Mouse (Mus musculus) ovary, adult 18-20 months (tissue): ENCODE measurements at regions not wholly inside any gene's neighbourhood (a gene's known extent, or its start where the extent isn't known, plus 50 kb on each side); places are given as distances from the start of the nearest gene placed in this dataset.

Source experiments
- DNase-seq: peaks from one replicate; pipeline ENCODE4 v3.0.0; 2022; ENCODE audit warnings: low spot score, mixed read lengths

GRCm38 (mm10) chr15:86566111-86566510 lies 351.9 kb downstream of the Tbc1d22a start:
- DNase-seq, result no peak

GRCm38 (mm10) chr15:86574311-86574710 lies 360.1 kb downstream of the Tbc1d22a start:
- DNase-seq, result no peak

DNA sequence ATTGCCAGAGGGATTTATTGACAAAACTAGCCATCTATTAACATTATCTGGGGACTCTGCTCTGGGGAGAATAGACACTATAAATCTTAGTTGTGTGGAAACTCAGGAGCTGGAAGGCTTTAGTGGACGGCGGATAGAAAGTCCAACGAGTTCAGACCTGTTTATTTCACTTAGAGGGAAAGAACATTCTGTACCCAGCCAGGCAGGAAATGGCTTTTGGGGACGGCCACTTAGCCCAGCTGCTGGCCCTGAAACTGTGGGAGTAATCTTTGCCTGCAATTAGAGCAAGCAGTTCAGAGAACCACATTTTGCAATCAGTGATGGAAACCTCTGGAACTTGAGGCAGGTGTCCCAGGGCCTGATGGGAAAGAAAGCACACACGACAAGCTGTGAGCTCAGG lies 362.4 kb downstream of the Tbc1d22a start:
- no peak for DNase-seq

- no peak for DNase-seq
Observed at GRCm38 (mm10) chr15:86578689-86579088, 364.4 kb downstream of the Tbc1d22a start.

DNA sequence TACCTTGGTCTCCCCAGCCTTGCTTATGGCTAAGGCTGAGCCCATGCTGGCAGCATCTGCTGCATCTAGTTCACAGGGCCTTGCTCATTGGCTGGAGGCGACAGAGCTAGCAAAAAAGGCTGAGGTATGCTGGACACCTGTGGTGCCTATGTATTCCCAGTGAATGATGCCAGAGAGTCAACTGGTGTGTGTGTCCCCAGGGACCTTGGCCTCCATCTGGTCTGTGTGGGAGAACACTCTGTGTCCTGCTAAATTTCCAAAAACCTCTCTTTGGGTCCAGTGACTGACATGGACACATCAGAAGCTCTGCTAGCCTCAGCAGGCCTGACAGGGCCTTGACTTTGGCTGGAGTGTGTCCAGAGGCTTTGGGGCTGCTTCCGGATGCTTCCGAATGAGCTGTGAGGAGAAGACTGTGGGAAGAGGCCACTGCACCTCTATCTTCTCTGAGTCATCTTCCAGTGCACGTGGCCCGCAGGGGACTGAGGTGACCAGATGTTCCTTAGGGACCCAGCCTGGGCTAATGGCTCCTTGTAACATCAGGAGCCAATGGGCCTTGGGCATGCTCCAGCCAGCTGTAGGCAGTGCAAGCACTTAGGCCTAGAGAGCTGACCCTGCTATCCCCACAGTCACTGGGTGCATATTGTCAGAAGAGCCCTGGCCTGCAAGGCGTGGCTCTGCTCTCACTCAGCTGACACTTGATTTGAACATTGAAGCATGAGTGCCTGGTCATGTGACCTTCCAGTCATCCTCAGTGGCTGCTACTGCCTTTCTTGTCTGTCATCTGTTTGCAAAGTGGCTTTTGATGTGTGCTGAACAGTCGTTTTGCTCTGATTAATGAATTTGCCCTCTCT lies 368.2 kb downstream of the Tbc1d22a start:
- DNase-seq, result no peak

- DNase-seq, result no peak
Observed at GRCm38 (mm10) chr15:86585716-86586115, 371.5 kb downstream of the Tbc1d22a start.

DNA sequence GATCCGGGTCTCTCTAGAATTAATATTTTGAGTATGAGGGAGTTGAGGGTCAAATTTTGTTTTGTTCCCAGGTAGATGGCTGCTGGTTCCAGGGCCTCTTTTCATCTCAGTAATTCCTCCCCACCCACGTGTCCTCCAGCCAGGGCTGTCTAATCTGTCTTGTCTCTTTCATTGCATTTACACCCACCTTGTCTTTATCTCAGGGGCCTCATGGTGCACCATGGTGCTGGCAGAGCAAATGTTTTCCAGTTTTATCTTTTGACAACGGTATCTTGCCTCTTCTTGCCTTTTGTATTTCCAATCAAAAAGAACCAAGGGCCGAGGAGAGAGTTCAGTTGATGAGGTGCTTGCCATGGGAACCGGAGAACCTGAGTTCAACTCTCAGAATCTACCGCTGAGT lies 372.9 kb downstream of the Tbc1d22a start:
- no peak for DNase-seq

- no peak for DNase-seq
Observed at GRCm38 (mm10) chr15:86590033-86590432, 375.8 kb downstream of the Tbc1d22a start.

- no peak for DNase-seq
Observed at GRCm38 (mm10) chr15:86590896-86591295, 376.6 kb downstream of the Tbc1d22a start.

DNA sequence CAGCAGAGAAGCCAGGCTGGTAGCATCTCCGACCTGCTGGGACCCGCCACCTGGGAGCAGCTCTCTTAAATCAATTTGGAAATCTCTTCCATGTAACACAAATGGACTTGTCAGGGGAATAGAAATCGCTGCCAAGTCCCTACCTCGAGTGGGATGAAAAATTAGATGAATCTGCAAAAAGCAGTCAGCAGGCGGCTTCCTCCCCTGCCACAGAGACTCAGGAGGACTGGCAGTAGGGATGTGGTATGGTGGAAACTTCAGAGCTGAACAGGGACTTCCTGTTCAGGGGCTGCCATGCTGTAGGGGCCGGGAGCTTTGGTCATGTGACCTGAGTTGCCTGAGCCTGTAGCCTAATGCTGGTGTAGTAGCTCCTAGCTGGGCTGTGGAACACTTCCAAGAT lies 379.1 kb downstream of the Tbc1d22a start:
- DNase-seq, result no peak

GRCm38 (mm10) chr15:86606411-86606810 lies 392.2 kb downstream of the Tbc1d22a start:
- no peak for DNase-seq

DNA sequence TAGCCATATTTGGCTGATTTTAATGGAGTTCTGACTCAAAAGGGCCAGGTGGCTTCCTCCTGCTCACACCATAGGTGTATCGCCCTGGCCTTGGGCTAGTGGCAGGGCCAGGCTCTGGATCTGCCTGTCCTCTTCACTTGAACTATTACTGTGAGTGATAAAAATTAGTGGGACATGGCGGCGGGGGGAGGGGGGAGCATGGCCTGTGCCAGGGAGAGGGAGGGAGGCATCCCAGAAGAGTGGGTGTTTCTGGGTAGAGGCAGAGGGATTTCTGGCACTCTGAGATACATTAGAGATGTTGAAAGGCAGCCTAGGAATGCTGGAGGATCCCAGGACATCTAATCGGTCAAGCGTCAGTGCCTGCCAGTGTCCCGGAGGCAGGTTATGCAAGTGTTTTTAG lies 395.4 kb downstream of the Tbc1d22a start:
- DNase-seq, result no peak

- DNase-seq, result no peak
Observed at GRCm38 (mm10) chr15:86631376-86631775, 417.1 kb downstream of the Tbc1d22a start.

DNA sequence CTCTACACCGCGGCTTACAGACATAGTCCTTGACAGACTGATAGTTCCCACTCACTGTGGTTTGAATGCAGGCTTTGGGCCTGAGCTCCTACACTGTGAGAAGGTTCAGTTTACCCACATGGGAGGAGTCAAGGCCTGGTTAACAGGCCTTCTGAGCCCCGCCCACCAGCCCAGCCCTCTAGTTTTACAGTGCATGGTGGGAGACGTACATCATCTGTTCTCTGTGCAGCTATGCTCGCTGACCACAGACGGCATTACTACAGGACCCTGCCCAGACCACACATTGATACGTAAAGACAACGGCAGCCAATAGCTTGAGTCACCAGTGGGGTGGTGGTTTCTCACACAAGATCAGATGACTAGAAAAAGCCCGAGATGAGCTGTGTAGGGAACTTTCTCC lies 431.0 kb downstream of the Tbc1d22a start:
- DNase-seq, result no peak

- no peak for DNase-seq
Observed at GRCm38 (mm10) chr15:86648131-86648530, 433.9 kb downstream of the Tbc1d22a start.

DNA sequence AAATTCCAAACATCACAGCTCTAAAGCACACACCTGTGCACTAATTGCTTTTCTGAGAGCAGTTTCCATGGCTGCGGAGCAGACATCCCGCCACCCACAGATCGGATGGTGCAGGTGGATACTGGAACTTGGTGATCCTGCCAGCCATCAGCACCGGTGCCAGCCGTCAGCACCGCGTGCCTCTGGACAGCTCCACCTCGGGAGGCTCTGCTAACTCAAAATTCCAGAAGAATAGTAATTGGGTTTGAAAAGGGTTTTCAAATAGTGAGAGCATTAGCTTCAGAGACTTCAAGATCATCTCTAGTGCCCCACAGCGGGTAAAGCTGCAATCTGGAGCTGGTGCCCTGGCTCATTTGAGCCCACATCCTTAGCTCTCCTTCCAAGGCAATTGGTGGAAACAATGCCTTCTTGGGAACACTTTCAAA lies 458.8 kb downstream of the Tbc1d22a start:
- DNase-seq, result no peak

- DNase-seq, result no peak
Observed at GRCm38 (mm10) chr15:86677016-86677415, 462.8 kb downstream of the Tbc1d22a start.

- no peak for DNase-seq
Observed at GRCm38 (mm10) chr15:86683081-86683480, 468.8 kb downstream of the Tbc1d22a start.

DNA sequence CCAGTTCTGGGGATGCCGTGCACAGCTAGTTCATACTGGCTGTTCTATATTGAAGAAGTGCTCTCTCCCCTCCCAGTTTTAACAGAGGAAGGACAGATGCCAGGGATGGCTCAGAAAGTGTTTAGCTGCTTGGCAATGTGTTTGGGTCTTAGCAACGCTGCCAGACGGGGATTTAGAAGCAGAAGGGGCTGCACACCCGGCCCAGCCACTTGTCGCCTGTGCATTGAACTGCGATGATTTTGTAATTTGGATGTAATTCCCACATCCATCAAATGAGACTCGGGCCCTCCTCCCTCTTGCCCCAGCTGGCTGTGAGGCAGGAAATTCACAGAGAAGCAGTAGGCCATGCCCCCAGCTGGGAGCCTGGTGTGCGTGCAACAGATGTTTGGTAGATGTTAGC lies 475.4 kb downstream of the Tbc1d22a start:
- DNase-seq, result no peak

- no peak for DNase-seq
Observed at GRCm38 (mm10) chr15:86696806-86697205, 482.5 kb downstream of the Tbc1d22a start.

DNA sequence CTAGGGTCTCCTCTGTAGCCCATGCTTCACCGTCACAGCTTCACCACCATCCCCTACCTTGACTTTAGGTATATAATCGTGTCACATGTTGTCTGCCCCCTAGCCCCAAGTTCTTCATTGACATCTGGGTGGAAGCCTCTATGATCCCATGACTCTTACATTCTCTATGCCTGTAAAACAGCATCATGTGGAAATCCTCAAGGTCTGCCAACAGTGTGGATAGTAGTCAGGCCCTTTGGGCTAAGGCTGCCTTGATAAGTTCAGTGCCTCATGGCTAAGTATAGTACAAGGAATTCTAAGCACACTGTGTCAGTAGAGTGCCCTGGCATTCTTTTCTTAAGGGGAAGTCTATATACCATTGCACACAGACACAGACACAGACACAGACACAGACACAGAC lies 496.2 kb downstream of the Tbc1d22a start:
- DNase-seq, result no peak

- no peak for DNase-seq
Observed at GRCm38 (mm10) chr15:86718376-86718775, 504.1 kb downstream of the Tbc1d22a start.

DNA sequence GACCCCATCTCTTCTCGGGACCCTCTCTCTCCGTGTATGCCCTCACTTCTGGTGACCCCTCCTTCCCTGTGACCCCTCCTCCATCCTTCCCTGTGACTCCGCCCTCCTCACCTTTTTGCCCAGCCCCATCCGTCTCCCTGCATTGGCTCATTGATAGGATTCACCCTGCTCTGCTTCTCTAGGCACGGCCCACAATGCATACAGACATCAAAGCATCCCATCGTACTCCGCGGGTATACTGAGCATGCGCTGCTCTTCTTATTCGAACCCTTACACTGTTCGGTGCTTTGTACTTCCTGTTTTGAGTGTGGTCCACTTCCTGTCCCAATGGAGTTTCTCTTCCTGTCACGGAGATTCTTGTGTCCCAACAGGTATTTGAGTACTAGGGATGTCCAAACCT lies 504.8 kb downstream of the Tbc1d22a start:
- DNase-seq, result no peak

DNA sequence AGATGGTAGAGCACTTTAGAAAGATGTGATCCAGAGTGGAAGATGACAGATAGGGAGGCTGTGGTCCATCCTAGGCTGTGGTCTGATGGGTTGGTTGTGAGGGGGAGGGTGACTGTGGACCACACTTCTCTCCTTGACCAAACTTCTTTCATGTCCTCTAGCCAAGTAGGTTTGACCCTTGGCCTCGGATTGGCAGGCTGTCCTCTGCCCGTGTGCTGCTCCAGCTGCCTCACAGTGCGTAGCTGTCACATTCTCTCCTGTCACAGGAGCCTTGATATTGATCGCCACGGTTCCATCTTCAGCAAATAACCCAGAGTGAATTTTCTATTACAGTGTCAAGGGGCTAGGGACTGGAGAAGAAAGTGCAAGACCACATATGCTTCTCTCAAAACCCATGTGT lies 506.9 kb downstream of the Tbc1d22a start:
- DNase-seq, result no peak
